Mouse (Mus musculus) CH12.LX (cell line): ENCODE measurements around the gene Dusp6. TPM values are rescaled to one million over a fixed set of nuclear protein-coding genes. Genes with fewer than 3 reads are reported as not detected.

Experiments
- DNase-seq: peaks from one replicate; pipeline ENCODE4 v3.0.0-alpha.2; 2013; ENCODE audit errors: extremely low read depth
- H3K27ac ChIP-seq: 2 replicates; pipeline ENCODE4 v1.5.1; 2012; ENCODE audit warnings: low read depth, mild to moderate bottlenecking, control low read depth, moderate library complexity; ENCODE audit not compliant: insufficient read depth
- H3K27me3 ChIP-seq: replicated peaks from 2 replicates; pipeline ENCODE3; 2012; ENCODE audit warnings: inconsistent platforms
- H3K36me3 ChIP-seq, 2 experiments: replicated peaks in 1 of 2; 2 replicates each; pipeline versions ENCODE3 to v1.6.1; 2012; ENCODE audit warnings: inconsistent platforms in 1 of 2, low read length in 1 of 2, mild to moderate bottlenecking in 1 of 2, mixed read lengths in 1 of 2, moderate library complexity in 1 of 2; ENCODE audit not compliant: control insufficient read depth in 1 of 2, insufficient read depth in 1 of 2
- H3K4me1 ChIP-seq, 2 experiments: 2 replicates each; pipeline ENCODE4 v1.6.1; 2012; ENCODE audit warnings: inconsistent platforms in 1 of 2, moderate library complexity in 1 of 2; ENCODE audit not compliant: insufficient read depth in 2 of 2, control insufficient read depth in 1 of 2
- H3K4me2 ChIP-seq: 2 replicates; pipeline ENCODE4 v1.6.1; 2012; ENCODE audit warnings: low read depth, mild to moderate bottlenecking, control low read depth; ENCODE audit not compliant: poor library complexity, insufficient read depth, severe bottlenecking
- H3K4me3 ChIP-seq, 3 experiments: fragments of 150-350 bp in 1 of 3; sonication (generic) in 1 of 3; replicated peaks in 1 of 3; 2 replicates each; pipeline versions ENCODE3 to v1.5.1; 2011 to 2012; ENCODE audit warnings: low read depth in 2 of 3, low read length in 2 of 3, mild to moderate bottlenecking in 2 of 3, moderate library complexity in 2 of 3, control low read depth in 1 of 3, improper control_type of control experiment in 1 of 3, inconsistent platforms in 1 of 3, mixed read lengths in 1 of 3; ENCODE audit not compliant: poor library complexity in 1 of 3
- H3K79me2 ChIP-seq: replicated peaks from 2 replicates; pipeline ENCODE4 v1.6.1; 2012; ENCODE audit warnings: mild to moderate bottlenecking, moderate library complexity; ENCODE audit not compliant: control insufficient read depth, poor library complexity, insufficient read depth, severe bottlenecking; ENCODE audit errors: extremely low read depth
- H3K9ac ChIP-seq: 2 replicates; pipeline ENCODE4 v1.6.1; 2012; ENCODE audit warnings: low read depth, mild to moderate bottlenecking, control low read depth, moderate library complexity; ENCODE audit not compliant: insufficient read depth
- H3K9me3 ChIP-seq: replicated peaks from 2 replicates; pipeline ENCODE3; 2012; ENCODE audit warnings: low read length, inconsistent platforms, mixed read lengths
- BHLHE40 ChIP-seq: IDR thresholded peaks from 2 replicates; pipeline ENCODE4 v1.6.1; 2011; ENCODE audit warnings: mild to moderate bottlenecking, low read depth, low read length, improper control_type of control experiment
- CHD2 ChIP-seq: IDR thresholded peaks from 2 replicates; pipeline ENCODE4 v1.6.1; 2011; ENCODE audit warnings: low read length, improper control_type of control experiment
- CTCF ChIP-seq, 2 experiments: IDR thresholded peaks in 1 of 2; conservative IDR thresholded peaks in 1 of 2; 2 replicates each; pipeline ENCODE4 v1.5.1; 2011 to 2012; ENCODE audit warnings: low read depth in 2 of 2, low read length in 2 of 2, improper control_type of control experiment in 1 of 2, inconsistent platforms in 1 of 2, mild to moderate bottlenecking in 1 of 2, moderate library complexity in 1 of 2
- E2F4 ChIP-seq: IDR thresholded peaks from 2 replicates; pipeline ENCODE4 v1.6.1; 2011; ENCODE audit warnings: low read depth, low read length, improper control_type of control experiment; ENCODE audit not compliant: insufficient replicate concordance
- ELF1 ChIP-seq: IDR thresholded peaks from 2 replicates; pipeline ENCODE4 v1.6.1; 2014; ENCODE audit warnings: low read depth, mild to moderate bottlenecking, inconsistent platforms, low read length, improper control_type of control experiment
- ETS1 ChIP-seq: conservative IDR thresholded peaks from 2 replicates; pipeline ENCODE4 v1.6.1; 2012; ENCODE audit warnings: low read depth, mild to moderate bottlenecking, inconsistent platforms, low read length, improper control_type of control experiment, moderate library complexity
- GABPA ChIP-seq: IDR thresholded peaks from 2 replicates; pipeline ENCODE4 v1.6.1; 2012; ENCODE audit warnings: low read depth, low read length, improper control_type of control experiment, inconsistent platforms; ENCODE audit not compliant: insufficient replicate concordance
- IRF4 ChIP-seq: IDR thresholded peaks from 2 replicates; pipeline ENCODE4 v1.6.1; 2014; ENCODE audit warnings: low read depth, mild to moderate bottlenecking, inconsistent platforms, low read length, improper control_type of control experiment
- JUN ChIP-seq: IDR thresholded peaks from 2 replicates; pipeline ENCODE4 v1.6.1; 2011; ENCODE audit warnings: low read depth, mild to moderate bottlenecking, low read length, improper control_type of control experiment, moderate library complexity; ENCODE audit not compliant: insufficient read depth
- MAFK ChIP-seq: IDR thresholded peaks from 2 replicates; pipeline ENCODE4 v1.6.1; 2011; ENCODE audit warnings: low read length, improper control_type of control experiment; ENCODE audit not compliant: insufficient replicate concordance
- MAZ ChIP-seq: IDR thresholded peaks from 2 replicates; pipeline ENCODE4 v1.6.1; 2012; ENCODE audit warnings: low read depth, mild to moderate bottlenecking, inconsistent platforms, low read length, improper control_type of control experiment, moderate library complexity
- MYC ChIP-seq: IDR thresholded peaks from 2 replicates; pipeline ENCODE4 v1.6.1; 2011; ENCODE audit warnings: low read depth, mild to moderate bottlenecking, improper control_type of control experiment, low read length
- TCF12 ChIP-seq: IDR thresholded peaks from 2 replicates; pipeline ENCODE4 v1.6.1; 2014; ENCODE audit warnings: low read depth, mild to moderate bottlenecking, inconsistent platforms, low read length, improper control_type of control experiment
- ZC3H11A ChIP-seq: IDR thresholded peaks from 2 replicates; pipeline ENCODE4 v1.6.1; 2012; ENCODE audit warnings: low read depth, mild to moderate bottlenecking, inconsistent platforms, low read length, improper control_type of control experiment
- dilution Hi-C: fragments of 300-500 bp; cut with MboI; formaldehyde crosslinking; loops from 2 replicates; pipeline ENCODE4 v1.14.3; 2020; ENCODE audit warnings: low sequenced_read_pairs; ENCODE audit not compliant: extremely low pct_unique_long_range_greater_than_20kb, extremely low pct_ligation_motif_present
- in situ Hi-C: fragments of 300-500 bp; cut with MboI; formaldehyde crosslinking; loops from 3 replicates; pipeline ENCODE4 v1.14.3; 2019; ENCODE audit warnings: low sequenced_read_pairs, low pct_ligation_motif_present, low pct_unique_long_range_greater_than_20kb, mixed read lengths
- polyA plus RNA-seq: library from polyadenylated mRNA; unstranded; fragments of >175 nt; gene quantifications from 2 replicates; pipeline ENCODE4 v1.2.1, GENCODE M21; 2012; ENCODE audit warnings: low read depth; ENCODE audit not compliant: insufficient read length
- total RNA-seq, 2 experiments: library from RNA; depleted of rRNA; stranded (reverse); fragments of 300-350 nt in 1 of 2; fragments of >200 nt in 1 of 2; gene quantifications; 2 replicates each; pipeline ENCODE4 v1.2.3; 2012 to 2014

Dusp6 gene
- total and polyA plus RNA-seq, 3 experiments = 6.1 to 11.6 (median 7.6) TPM

DNA sequence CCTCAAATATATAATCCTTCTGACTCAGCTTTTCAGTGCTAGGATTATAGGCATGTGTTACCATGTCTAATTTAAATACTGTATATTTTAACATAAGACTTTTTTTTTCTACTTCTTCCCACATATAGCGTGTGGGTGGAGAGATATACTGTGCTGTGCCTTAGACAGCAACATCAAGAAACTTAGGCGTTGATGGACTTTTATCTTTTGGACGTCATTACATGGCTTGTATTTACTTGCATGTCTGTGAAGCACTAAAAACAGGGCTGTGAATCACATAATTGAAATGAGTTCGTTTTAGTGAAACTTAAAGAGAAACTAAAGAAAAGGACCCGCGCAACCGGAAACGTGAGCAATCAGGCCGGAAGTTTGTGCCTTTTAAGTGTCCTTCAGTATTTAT lies 46.6 kb downstream of the Dusp6 start:
- H3K27me3 ChIP-seq = no peaks in the 10 kb centered on the region
- H3K4me1 ChIP-seq = no peaks in the 10 kb centered on the region; a peak in 1 of 4 replicates
- H3K4me2 ChIP-seq = no peak overlapping the region
- no peaks in the 10 kb centered on the region for H3K9me3 ChIP-seq
- dilution Hi-C loops (no loop called here), in situ Hi-C loops (no loop called here)
- no peaks in the 10 kb centered on the region for H3K79me2 ChIP-seq
- no peak for DNase-seq
- TF ChIP-seq MAFK (no peak), E2F4 (no peak), TCF12 (no peak), CTCF (conservative IDR thresholded peaks at IDR 0.05 in 1 of 2, IDR thresholded peaks at IDR 0.05 in 1 of 2; ENCODE audit: low read depth in 2 of 2, low read length in 2 of 2) (no peak), CHD2 (no peak), GABPA (no peak), JUN (no peak), ELF1 (no peak)
- no peak overlapping the region for H3K9ac ChIP-seq
- H3K36me3 ChIP-seq = no peaks in the 10 kb centered on the region
- no peak overlapping the region for H3K4me3 ChIP-seq
- no peak overlapping the region for H3K27ac ChIP-seq

DNA sequence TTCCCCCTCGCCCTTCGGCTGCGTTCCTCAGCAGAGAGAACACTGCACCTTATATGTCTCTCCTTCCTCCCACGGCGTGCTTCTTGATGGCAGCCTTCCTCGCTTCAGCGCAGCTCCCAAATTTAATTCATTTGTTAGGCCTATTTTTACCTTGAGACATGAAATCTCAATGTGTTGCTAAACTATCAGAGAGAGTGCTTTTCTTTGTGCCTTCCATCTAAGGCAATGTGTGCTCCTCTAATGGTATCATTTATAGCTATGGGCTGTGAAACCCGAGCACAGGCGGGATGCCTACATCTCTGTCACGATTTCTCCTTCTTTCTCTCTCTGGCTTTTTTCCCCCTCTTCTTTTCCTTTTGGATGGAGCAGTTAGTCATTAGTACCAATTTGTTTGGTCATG lies 47.2 kb downstream of the Dusp6 start:
- in situ Hi-C loops = no loop called here
- Histone ChIP-seq H3K79me2 (no peaks in the 10 kb centered on the region), H3K4me3 (no peak overlapping the region), H3K27ac (no peak overlapping the region), H3K27me3 (no peaks in the 10 kb centered on the region), H3K36me3 (no peaks in the 10 kb centered on the region), H3K9me3 (no peaks in the 10 kb centered on the region), H3K9ac (no peak overlapping the region), H3K4me1 (no peaks in the 10 kb centered on the region; a peak in 1 of 4 replicates), H3K4me2 (no peak overlapping the region)
- dilution Hi-C loops = no loop called here
- no peak for DNase-seq
- TF ChIP-seq GABPA (no peak), TCF12 (no peak), ZC3H11A (no peak), ELF1 (no peak), E2F4 (no peak), MYC (no peak), BHLHE40 (no peak), ETS1 (no peak), IRF4 (no peak), MAZ (no peak), CHD2 (no peak)
